Mouse (Mus musculus): ENCODE data around the gene Spag6.

DNA sequence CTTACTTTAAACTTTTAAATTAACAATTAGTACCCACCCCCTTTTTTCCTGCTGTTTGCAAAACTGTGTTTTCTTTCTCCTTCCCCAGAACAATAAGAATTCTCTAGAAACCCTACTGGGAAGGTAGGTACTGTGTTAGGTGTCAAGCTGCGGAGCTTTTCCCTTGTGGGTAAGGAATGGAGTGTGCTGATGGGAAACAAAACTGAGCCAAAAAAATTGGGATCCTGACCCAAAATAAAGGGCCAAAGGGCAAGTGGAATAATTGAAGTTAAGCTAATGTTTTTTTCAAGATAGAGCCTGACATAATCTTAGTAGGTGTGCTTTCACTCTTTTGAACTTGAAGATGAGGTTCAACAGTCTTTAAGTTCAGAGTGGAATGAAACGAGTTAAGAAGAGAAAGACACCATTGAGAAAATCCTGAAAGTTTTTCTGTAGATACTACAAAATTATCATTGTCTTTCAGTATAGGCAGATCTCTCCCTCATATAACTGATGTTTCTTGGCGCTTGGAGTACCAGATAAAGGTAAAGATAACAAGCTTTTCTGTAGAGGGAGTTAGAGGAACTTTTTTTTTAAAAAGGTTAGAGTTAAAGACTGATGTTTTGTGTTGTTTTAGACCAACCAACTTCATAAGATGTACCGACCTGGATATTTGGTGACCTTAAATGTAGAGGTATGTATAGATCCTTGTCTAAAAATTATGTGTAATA lies 19.5 kb upstream of the Spag6 start:
- TF ChIP-seq CTCF (IDR thresholded peaks at IDR 0.05; ENCODE audit: extremely low read depth, insufficient read length, insufficient replicate concordance, low read depth, low read length) (no peak), POLR2A (IDR thresholded peaks at IDR 0.05; ENCODE audit: low read depth, low read length) (no peak)

Data from small intestine, adult 2 months (tissue).